Mouse (Mus musculus) cerebellum, adult 2 months (tissue): ENCODE results near the gene Adamts20. TPM values are rescaled to one million over a fixed set of nuclear protein-coding genes. Genes with fewer than 3 reads are reported as not detected.
"Not testable (repeated sequence)": the region's sequence is repeated elsewhere in the genome, so short reads cannot be mapped to it uniquely, and the experiment has no call there.

Source experiments
- DNase-seq, 2 experiments: peaks; one replicate each; pipeline ENCODE4 v3.0.0; 2021
- H3K27ac ChIP-seq: fragments of 200-500 bp; 2 replicates; pipeline ENCODE4 v1.5.1; 2012; ENCODE audit warnings: low read length, control low read depth, inconsistent platforms; ENCODE audit not compliant: insufficient read depth
- H3K27me3 ChIP-seq: fragments of 200-500 bp; 2 replicates; pipeline ENCODE4 v1.6.1; 2012; ENCODE audit warnings: inconsistent platforms, mild to moderate bottlenecking, low read length, moderate library complexity; ENCODE audit not compliant: control insufficient read depth, insufficient read depth
- H3K4me1 ChIP-seq: fragments of 200-500 bp; 2 replicates; pipeline ENCODE4 v1.6.1; 2011; ENCODE audit warnings: low read length; ENCODE audit not compliant: control insufficient read depth, insufficient read depth
- H3K4me3 ChIP-seq: fragments of 200-500 bp; replicated peaks from 2 replicates; pipeline ENCODE3; 2011; ENCODE audit warnings: mild to moderate bottlenecking, low read depth, low read length, control low read depth; ENCODE audit not compliant: insufficient read depth
- CTCF ChIP-seq: fragments of 200-500 bp; IDR thresholded peaks from 2 replicates; pipeline ENCODE4 v1.5.1; 2011; ENCODE audit warnings: low read depth, mild to moderate bottlenecking, control low read depth, low read length, moderate library complexity, borderline replicate concordance; ENCODE audit not compliant: insufficient read depth
- POLR2A ChIP-seq: fragments of 200-500 bp; IDR thresholded peaks from 2 replicates; pipeline ENCODE4 v1.6.1; 2011; ENCODE audit warnings: low read length, control low read depth, borderline replicate concordance; ENCODE audit not compliant: insufficient read depth
- WGBS: fragments of 180-500 bp; shearing (Covaris S2); methylation state at CpG from one replicate; pipeline ENCODE4 v1.1.7; 2018; 5-methylcytosine and 5-hydroxymethylcytosine counted together
- polyA plus RNA-seq: library from polyadenylated mRNA; depleted of rRNA; stranded (reverse); fragments of >200 nt; gene quantifications from 2 replicates; pipeline ENCODE4 v1.2.3, GENCODE M21; 2012

The Adamts20 gene
- polyA plus RNA-seq, 1 experiment: 4.5 TPM

DNA sequence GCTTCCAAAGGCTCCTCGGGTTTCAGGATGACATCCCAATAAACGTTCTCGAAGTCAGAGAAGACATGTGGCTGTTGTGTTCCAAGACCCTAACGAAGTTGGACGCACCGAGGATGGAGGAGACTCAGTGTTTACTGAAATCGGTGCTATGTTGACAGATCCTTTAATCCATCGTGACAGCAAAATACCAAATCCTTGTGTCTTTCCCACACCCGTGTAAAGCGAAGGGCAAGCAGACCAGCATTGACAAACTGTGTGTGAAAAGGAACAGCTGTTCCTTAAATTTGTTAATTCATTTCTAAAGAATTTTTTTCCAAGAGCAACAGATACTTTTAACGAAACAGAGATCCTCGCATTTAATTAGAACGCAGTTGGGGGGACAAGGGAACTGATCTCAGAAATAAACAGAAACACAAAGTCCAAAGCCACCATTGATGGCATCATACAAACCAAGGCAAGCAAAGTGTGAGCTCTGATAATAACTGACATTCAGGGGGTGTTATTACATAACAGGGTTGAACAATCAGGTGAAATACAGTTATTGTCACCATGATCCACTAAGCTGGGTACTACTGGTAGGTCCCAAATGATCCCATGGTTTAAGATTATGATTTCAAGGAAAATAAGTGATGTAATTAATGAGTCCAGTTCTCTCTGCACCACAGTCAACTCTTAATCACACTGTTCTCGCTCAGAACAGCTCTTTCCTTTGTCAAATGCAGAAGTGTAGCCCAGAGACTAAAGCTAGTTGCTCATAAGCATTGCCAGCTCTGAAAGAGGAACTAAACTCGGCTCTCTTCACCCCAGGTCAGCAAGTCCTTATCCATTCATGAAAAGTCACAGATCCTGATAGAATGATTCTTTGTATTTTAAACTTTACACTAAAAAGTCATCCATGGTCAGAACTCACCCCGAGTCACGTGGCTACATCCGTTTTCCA lies 47.7 kb downstream of the Adamts20 start:
- WGBS: 51% methylated on average over 18 of the region's 18 CpGs
- H3K4me1 ChIP-seq: no peaks in the 10 kb centered on the region
- no peak overlapping the region for H3K4me3 ChIP-seq
- no peak for DNase-seq
- H3K27ac ChIP-seq: no peak overlapping the region
- no peak for TF ChIP-seq CTCF
- TF ChIP-seq POLR2A: no peak
- H3K27me3 ChIP-seq: no peaks in the 10 kb centered on the region

DNA sequence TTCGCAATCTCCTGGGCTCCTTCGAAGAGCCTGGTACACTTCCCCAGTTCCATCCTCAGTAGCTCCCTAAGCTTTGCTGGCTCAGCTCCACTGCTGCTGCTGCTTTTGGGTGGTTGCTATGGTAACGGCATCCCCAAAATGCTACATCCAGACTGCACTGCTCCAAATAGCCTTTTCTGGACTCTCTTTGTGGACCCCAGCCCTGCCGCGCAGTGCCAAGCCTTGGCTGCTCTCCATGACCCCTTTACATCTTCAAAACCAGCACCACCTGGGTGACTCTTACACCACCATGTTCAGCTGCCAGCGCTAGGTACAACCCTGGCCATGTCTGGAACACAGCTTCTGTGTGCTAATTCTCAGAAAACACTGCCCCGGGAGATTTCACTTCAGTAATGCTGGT lies 55.4 kb downstream of the Adamts20 start:
- 7% methylated on average over 7 of the region's 7 CpGs for WGBS

DNA sequence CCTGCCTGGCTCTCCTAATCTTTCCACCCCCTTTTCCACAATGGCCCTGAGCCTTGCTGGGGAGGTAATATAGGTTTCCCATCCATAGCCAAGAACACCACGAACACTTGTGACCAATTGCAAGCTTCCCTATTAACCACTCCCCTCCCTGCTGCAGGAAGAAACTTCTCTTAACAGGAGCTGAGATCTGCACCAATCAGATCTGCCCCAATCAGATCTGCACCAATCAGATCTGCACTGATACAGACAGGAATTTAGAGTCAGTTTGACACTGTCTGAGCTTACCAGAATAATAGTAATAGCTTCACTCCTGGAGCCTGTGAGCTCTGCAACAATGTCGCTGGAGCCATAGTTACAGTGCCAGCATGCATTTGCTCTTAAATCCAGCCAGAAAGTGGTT lies 58.9 kb downstream of the Adamts20 start:
- Histone ChIP-seq H3K27ac (no peak overlapping the region), H3K4me3 (no peak overlapping the region), H3K27me3 (no peaks in the 10 kb centered on the region), H3K4me1 (peaks cover 3% of the 10 kb centered on the region; the same call in 1 of the 2 replicates)
- 30% methylated on average over 2 of the region's 2 CpGs for WGBS
- DNase-seq: no peak
- TF ChIP-seq CTCF: no peak
- no peak for TF ChIP-seq POLR2A

More for the DNA sequence above, 55.4 kb downstream of the Adamts20 start:
- Histone ChIP-seq H3K4me3 (no peak overlapping the region), H3K27ac (no peak overlapping the region), H3K4me1 (no peaks in the 10 kb centered on the region; the same call in 1 of the 2 replicates), H3K27me3 (no peaks in the 10 kb centered on the region)
- DNase-seq: peak in 1 of 2 experiments; percentile 8
- TF ChIP-seq CTCF (no peak), POLR2A (no peak)

DNA sequence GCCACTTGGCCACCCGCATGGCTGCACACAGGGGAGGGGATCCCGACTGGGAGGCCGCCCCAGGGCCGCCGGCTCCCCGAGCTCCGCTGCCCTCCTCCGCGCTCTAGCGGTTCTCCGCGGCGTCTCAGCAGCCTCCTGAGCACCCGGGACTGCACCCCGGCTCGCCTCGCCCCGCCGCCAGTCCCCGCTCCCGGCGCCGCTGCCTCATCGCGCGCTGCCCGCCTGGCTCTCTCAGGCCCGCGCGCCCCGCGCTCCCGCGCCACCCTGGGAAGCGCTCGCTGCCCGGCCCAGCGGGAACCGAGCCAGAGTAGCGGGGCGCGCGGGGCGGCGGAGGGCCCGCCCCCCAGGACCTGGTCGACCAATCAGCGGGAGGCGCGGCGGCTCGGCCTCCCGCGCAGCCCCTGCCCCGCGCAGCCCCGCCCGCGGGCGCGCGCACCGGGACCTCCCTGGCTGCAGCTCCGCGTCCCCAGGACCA lies 61.1 kb downstream of the Adamts20 start:
- H3K27ac ChIP-seq: no peak overlapping the region
- TF ChIP-seq POLR2A: no peak
- TF ChIP-seq CTCF: no peak
- H3K4me1 ChIP-seq: 0 out of 2 replicates have a peak, but pooled peaks cover 3% of the 10 kb centered on the region
- no peaks in the 10 kb centered on the region for H3K27me3 ChIP-seq
- 1% methylated on average over 65 of the region's 65 CpGs for WGBS
- H3K4me3 ChIP-seq: peak overlapping the region; percentile 66
- DNase-seq: peak; percentile 78 to 79

DNA sequence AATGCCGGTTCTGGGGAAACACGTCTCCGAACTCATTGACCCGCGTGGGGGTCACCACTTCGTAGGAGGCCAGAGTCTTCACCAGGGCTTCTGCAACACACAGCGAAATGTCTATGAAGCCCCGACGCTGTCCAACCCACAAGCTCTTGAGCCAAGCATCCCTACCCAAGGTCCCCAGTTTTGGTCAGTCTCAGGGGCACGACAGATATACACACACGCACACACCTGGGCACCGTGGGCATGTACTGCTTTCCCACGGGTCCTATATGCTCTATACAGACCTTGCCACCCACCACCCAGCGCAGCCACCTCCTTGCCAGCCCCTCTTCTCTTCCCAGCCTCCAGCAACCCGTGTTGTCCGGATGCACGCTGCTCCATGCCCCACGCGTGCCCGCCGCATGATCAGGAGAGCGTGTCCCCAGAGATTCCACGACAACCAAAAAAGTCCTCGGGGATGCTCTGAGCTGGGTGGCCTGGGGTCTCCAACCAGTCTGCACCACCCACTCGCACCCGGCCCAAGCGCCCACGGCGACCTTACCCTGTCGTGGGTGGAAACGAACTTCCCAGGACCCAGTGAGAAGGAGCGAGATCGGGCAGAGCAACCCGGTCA lies 61.7 kb downstream of the Adamts20 start:
- H3K4me1 ChIP-seq: 0 out of 2 replicates have a peak, but pooled peaks cover 3% of the 10 kb centered on the region
- no peaks in the 10 kb centered on the region for H3K27me3 ChIP-seq
- WGBS: 1% methylated on average over 34 of the region's 34 CpGs
- DNase-seq: peak in 1 of 2 experiments; percentile 14
- H3K27ac ChIP-seq: no peak overlapping the region
- TF ChIP-seq POLR2A (no peak), CTCF (no peak)
- peak overlapping the region; percentile 56 for H3K4me3 ChIP-seq

DNA sequence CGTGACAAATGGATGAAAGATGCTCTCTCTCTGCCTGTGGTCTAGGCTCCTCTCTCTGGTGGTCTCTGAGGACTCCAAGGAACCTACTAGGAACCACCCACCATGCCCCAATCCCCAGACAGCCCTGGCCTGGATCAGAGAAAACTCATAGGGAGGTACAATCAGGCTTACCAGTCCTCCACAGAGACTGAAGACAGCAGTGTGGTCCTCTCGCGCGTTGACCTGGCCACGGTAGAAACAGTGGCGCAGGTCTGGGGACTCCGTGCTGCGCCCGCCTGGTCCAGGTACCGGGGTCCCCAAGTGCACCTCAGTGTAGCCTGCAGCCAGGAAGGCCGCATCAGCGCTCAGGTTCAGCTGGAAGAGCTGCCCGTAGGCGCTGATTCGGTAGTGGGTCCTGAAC lies 62.2 kb downstream of the Adamts20 start:
- Histone ChIP-seq H3K4me3 (peak overlapping the region; percentile 56), H3K27ac (no peak overlapping the region), H3K4me1 (0 out of 2 replicates have a peak, but pooled peaks cover 3% of the 10 kb centered on the region), H3K27me3 (no peaks in the 10 kb centered on the region)
- peak in 1 of 2 experiments; percentile 9 for DNase-seq
- WGBS: 1% methylated on average over 15 of the region's 15 CpGs
- TF ChIP-seq POLR2A: no peak
- no peak for TF ChIP-seq CTCF

DNA sequence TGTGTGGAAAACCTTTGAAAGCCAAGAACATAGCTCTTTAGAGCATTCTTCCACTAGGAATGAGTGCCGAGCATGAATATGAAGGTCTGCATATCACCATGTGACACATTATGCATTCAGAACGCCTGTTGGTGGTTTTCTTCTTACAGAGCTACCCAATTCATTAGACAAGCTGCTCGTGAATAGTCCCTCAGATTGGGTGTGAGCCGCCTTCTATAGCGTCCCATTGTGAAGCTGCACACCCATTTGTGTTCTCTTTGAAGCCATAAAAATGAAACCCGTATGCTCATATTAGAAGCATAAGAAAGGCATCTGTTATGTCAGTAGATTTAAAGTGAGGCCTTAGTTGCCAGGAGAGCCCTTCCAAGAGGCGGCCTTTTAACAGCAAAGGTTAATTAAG lies 72.5 kb downstream of the Adamts20 start:
- no peak for TF ChIP-seq CTCF
- TF ChIP-seq POLR2A: no peak
- Histone ChIP-seq H3K27ac (no peak overlapping the region), H3K27me3 (no peaks in the 10 kb centered on the region), H3K4me3 (no peak overlapping the region), H3K4me1 (no peaks in the 10 kb centered on the region)
- WGBS: 57% methylated on average over 7 of the region's 7 CpGs
- DNase-seq: no peak

DNA sequence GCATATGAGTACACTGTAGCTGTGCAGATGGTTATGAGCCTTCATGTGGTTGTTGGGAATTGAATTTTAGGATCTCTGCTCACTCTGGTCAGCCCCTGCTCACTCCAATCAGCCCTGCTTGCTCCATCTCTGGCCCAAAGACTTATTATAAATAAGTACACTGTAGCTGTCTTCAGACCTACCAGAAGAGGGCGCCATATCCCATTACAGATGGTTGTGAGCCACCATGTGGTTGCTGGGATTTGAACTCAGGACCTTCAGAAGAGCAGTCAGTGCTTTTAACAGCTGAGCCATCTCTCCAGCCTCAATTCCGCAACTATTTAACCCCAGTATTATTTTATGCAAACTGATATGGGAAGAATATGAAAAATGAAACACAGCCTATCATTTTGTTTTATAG lies 75.1 kb downstream of the Adamts20 start:
- WGBS: 69% methylated on average over 2 of the region's 2 CpGs
- not testable (repeated sequence) for H3K4me3 ChIP-seq, H3K27ac ChIP-seq, H3K27me3 ChIP-seq, DNase-seq, H3K4me1 ChIP-seq
